Mouse (Mus musculus): ENCODE measurements around the gene Nln. TPM values are rescaled to one million over a fixed set of nuclear protein-coding genes. Genes with fewer than 3 reads are reported as not detected.
A peak's percentile ranks its signal among the peaks of the same experiment; 100 is the strongest.

Nln gene
- polyA plus RNA-seq, 1 experiment from 2014 or later: 22.1 TPM

DNA sequence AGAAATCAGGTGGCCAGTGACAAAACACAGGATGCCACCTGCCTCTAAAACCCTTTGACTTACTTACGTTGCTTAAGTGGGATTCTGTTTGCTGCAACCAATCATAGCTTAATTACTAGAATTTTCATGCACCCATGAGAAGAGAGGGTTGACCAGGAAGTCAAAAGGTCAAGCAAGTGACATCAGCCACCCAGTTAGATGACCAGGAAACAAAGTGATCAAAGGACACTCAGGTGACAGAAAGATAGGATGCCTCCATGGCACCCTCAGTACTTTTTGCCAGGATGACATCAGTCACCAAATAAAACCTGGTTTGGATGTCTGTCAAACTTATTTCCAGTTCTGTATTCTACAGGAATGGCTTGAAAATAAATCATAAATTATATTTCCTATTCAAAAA lies 49.2 kb downstream of the Nln start:
- Histone ChIP-seq H3K9me3 (ENCODE audit: control insufficient read depth, low read length) (no peaks in the 10 kb centered on the region), H3K27me3 (ENCODE audit: control insufficient read depth, insufficient read depth, low read depth, low read length) (no peaks in the 10 kb centered on the region), H3K36me3 (ENCODE audit: control insufficient read depth, insufficient read depth, low read length) (no peaks in the 10 kb centered on the region), H3K27ac (ENCODE audit: low read length) (no peak overlapping the region), H3K9ac (ENCODE audit: low read length) (no peak overlapping the region), H3K4me3 (ENCODE audit: low read length) (no peak overlapping the region), H3K4me2 (ENCODE audit: low read depth, low read length) (no peak overlapping the region), H3K4me1 (replicated peaks; ENCODE audit: control insufficient read depth, insufficient read depth, low read length) (no peaks in the 10 kb centered on the region; the same call in 1 of the 2 replicates)
- WGBS: 87% methylated on average over 1 of the region's 1 CpGs
- no peak for ATAC-seq (ENCODE audit: low read depth)

DNA sequence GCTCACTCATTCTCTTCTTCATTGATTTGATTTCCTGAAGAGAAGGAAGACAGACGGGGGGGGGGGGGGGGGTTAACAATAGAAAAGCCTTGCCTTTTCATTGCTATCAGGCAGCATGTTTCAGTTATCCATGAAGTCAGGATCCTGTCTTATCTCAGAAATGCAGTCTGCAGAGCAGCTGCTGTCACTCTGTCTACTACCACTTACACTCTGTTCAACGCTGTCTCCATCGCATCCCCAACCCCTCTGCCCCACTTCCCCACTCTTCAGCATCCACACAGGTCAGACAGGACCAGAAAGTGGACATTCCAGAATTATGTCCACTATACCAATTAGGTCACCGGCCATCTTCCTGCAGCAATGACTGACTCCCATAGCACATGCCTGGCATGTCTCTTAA lies 49.9 kb downstream of the Nln start:
- 71% methylated on average over 4 of the region's 4 CpGs for WGBS
- Histone ChIP-seq H3K4me2 (ENCODE audit: low read depth, low read length) (no peak overlapping the region), H3K36me3 (ENCODE audit: control insufficient read depth, insufficient read depth, low read length) (no peaks in the 10 kb centered on the region), H3K4me3 (ENCODE audit: low read length) (no peak overlapping the region), H3K4me1 (replicated peaks; ENCODE audit: control insufficient read depth, insufficient read depth, low read length) (no peaks in the 10 kb centered on the region; the same call in 1 of the 2 replicates), H3K9me3 (ENCODE audit: control insufficient read depth, low read length) (no peaks in the 10 kb centered on the region), H3K27me3 (ENCODE audit: control insufficient read depth, insufficient read depth, low read depth, low read length) (no peaks in the 10 kb centered on the region), H3K27ac (ENCODE audit: low read length) (no peak overlapping the region), H3K9ac (ENCODE audit: low read length) (no peak overlapping the region)
- no peak for ATAC-seq (ENCODE audit: low read depth)

GRCm38 (mm10) chr13:104058761-104059160 lies 50.7 kb downstream of the Nln start:
- H3K9ac ChIP-seq (ENCODE audit: low read length): no peak overlapping the region
- no peak overlapping the region for H3K4me3 ChIP-seq (ENCODE audit: low read length)
- no peaks in the 10 kb centered on the region for H3K36me3 ChIP-seq (ENCODE audit: control insufficient read depth, insufficient read depth, low read length)
- WGBS: 82% methylated on average over 9 of the region's 9 CpGs
- H3K4me2 ChIP-seq (ENCODE audit: low read depth, low read length): no peak overlapping the region
- no peaks in the 10 kb centered on the region for H3K9me3 ChIP-seq (ENCODE audit: control insufficient read depth, low read length)
- no peaks in the 10 kb centered on the region; the same call in 1 of the 2 replicates for H3K4me1 ChIP-seq (replicated peaks; ENCODE audit: control insufficient read depth, insufficient read depth, low read length)
- H3K27ac ChIP-seq (ENCODE audit: low read length): no peak overlapping the region
- ATAC-seq (ENCODE audit: low read depth): no peak
- no peaks in the 10 kb centered on the region for H3K27me3 ChIP-seq (ENCODE audit: control insufficient read depth, insufficient read depth, low read depth, low read length)

DNA sequence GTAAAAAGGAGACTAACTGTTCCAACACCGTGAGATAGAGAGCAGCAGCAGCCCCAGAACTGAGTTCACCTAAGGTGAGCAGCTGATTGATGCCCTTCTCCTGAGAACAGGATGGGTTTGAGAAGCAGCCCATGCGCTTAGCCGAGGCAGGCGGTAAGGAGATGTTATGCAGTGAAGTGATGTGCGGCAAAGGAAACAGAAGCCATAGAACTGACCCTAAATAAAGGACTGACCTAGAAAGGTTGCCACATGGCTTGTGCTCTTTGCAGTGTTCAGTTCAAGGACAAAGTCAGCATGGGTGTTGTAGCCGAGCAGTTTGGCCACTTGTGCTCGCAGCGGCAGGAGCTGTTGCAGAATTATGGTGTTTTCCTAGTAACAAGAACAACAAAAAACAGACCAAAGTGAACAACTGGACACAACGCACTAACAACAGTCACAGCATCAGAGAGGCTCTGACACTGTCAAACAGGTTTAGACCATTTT lies 57.1 kb downstream of the Nln start:
- H3K9ac ChIP-seq (ENCODE audit: low read length): no peak overlapping the region
- no peaks in the 10 kb centered on the region for H3K36me3 ChIP-seq (ENCODE audit: control insufficient read depth, insufficient read depth, low read length)
- H3K27me3 ChIP-seq (ENCODE audit: control insufficient read depth, insufficient read depth, low read depth, low read length): no peaks in the 10 kb centered on the region
- no peaks in the 10 kb centered on the region for H3K9me3 ChIP-seq (ENCODE audit: control insufficient read depth, low read length)
- no peak overlapping the region for H3K27ac ChIP-seq (ENCODE audit: low read length)
- no peaks in the 10 kb centered on the region for H3K4me1 ChIP-seq (replicated peaks; ENCODE audit: control insufficient read depth, insufficient read depth, low read length)
- WGBS: 76% methylated on average over 9 of the region's 9 CpGs
- H3K4me3 ChIP-seq (ENCODE audit: low read length): no peak overlapping the region
- no peak for ATAC-seq (ENCODE audit: low read depth)
- no peak overlapping the region for H3K4me2 ChIP-seq (ENCODE audit: low read depth, low read length)

DNA sequence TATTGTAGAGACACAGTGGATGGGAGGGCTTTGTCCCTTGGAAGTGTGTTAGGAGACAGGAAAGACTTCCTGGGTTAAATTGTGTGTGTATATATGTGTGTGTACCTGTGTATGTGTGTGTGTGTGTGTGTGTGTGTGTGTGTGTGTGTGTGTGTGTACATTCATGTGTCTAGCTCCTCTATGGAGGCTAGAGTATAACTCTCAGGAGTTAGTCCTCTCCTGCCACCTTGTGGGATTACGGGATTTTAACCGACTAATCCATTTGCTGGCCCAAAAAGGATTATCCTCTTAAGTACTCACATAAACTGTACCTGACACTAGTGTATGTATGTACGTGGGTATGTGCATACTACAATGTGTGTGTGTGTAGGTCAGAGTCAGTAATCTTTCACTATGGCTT lies 60.6 kb downstream of the Nln start:
- Histone ChIP-seq H3K36me3 (ENCODE audit: control insufficient read depth, insufficient read depth, low read length) (no peaks in the 10 kb centered on the region), H3K4me1 (replicated peaks; ENCODE audit: control insufficient read depth, insufficient read depth, low read length) (no peaks in the 10 kb centered on the region), H3K9ac (ENCODE audit: low read length) (no peak overlapping the region), H3K27me3 (ENCODE audit: control insufficient read depth, insufficient read depth, low read depth, low read length) (no peaks in the 10 kb centered on the region), H3K4me2 (ENCODE audit: low read depth, low read length) (no peak overlapping the region), H3K4me3 (ENCODE audit: low read length) (no peak overlapping the region), H3K9me3 (ENCODE audit: control insufficient read depth, low read length) (no peaks in the 10 kb centered on the region), H3K27ac (ENCODE audit: low read length) (no peak overlapping the region)
- WGBS: 59% methylated on average over 3 of the region's 3 CpGs
- ATAC-seq (ENCODE audit: low read depth): peak; percentile 61; the same call in 1 of the 2 replicates

DNA sequence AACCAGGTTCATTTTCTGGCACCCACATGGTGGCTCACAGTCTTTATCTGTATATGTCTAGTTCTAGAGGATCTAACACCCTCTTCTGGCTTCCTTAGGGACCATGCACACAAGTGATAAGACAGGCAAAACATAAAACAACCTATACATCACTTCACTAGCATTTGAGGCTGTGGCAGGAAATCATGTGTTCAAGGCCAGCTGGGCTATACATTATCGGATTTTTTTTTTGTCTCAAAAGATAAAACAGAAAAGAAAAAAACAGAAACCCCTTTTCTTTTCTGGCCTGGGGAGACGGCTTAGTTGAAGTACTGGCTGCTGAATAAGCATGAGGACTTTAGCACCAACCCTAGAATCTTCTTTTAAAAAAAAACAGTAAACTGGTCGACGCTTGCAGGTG lies 64.3 kb downstream of the Nln start:
- Histone ChIP-seq H3K27me3 (ENCODE audit: control insufficient read depth, insufficient read depth, low read depth, low read length) (no peaks in the 10 kb centered on the region), H3K4me3 (ENCODE audit: low read length) (no peak overlapping the region), H3K27ac (ENCODE audit: low read length) (no peak overlapping the region), H3K9ac (ENCODE audit: low read length) (no peak overlapping the region), H3K9me3 (ENCODE audit: control insufficient read depth, low read length) (no peaks in the 10 kb centered on the region), H3K4me2 (ENCODE audit: low read depth, low read length) (no peak overlapping the region), H3K36me3 (ENCODE audit: control insufficient read depth, insufficient read depth, low read length) (no peaks in the 10 kb centered on the region), H3K4me1 (replicated peaks; ENCODE audit: control insufficient read depth, insufficient read depth, low read length) (peaks cover 2% of the 10 kb centered on the region; the same call in 1 of the 2 replicates)
- WGBS: 69% methylated on average over 4 of the region's 4 CpGs
- no peak for ATAC-seq (ENCODE audit: low read depth)

DNA sequence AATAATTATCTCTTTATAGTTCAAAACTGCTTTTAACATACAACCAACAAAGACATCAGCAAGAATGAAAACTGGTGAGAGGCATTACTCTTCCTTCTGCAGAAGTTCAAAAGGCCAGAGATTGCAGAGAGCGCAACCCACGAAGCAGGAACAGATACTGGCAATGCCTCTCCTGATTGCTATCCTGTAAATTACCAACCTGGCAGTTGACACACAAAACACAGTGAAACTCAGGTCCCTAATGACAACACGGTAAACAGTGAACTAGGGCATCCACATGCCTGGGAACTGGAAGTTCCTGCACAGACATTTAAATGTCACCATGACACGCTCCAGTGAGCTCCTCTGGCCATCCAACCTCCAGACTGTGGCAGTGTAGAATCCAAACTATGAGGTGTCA lies 65.1 kb downstream of the Nln start:
- no peak overlapping the region for H3K27ac ChIP-seq (ENCODE audit: low read length)
- H3K27me3 ChIP-seq (ENCODE audit: control insufficient read depth, insufficient read depth, low read depth, low read length): no peaks in the 10 kb centered on the region
- ATAC-seq (ENCODE audit: low read depth): no peak
- H3K9ac ChIP-seq (ENCODE audit: low read length): no peak overlapping the region
- 81% methylated on average over 4 of the region's 4 CpGs for WGBS
- H3K9me3 ChIP-seq (ENCODE audit: control insufficient read depth, low read length): no peaks in the 10 kb centered on the region
- H3K36me3 ChIP-seq (ENCODE audit: control insufficient read depth, insufficient read depth, low read length): no peaks in the 10 kb centered on the region
- H3K4me3 ChIP-seq (ENCODE audit: low read length): no peak overlapping the region
- H3K4me2 ChIP-seq (ENCODE audit: low read depth, low read length): no peak overlapping the region
- peaks cover 8% of the 10 kb centered on the region; the same call in 1 of the 2 replicates for H3K4me1 ChIP-seq (replicated peaks; ENCODE audit: control insufficient read depth, insufficient read depth, low read length)

DNA sequence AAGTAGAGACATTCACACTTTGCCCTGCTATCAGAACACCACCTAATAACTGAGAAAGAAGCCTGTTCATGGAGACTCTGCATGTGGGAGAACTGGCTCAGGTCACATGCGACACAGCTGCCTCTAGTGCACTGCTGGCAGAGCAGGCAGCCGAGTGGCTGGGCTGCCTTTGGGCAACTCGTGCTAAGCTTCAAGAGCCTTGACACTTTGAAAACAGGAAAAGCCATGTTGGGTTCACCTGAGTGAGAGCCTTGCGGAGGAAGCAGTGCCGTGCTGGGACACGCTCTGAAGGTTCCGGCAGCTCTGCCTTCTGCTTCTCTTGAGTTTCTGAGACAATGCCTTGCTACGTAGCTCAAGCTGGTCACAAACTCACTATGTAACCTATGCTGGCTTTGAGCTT lies 66.7 kb downstream of the Nln start:
- Histone ChIP-seq H3K27ac (ENCODE audit: low read length) (no peak overlapping the region), H3K4me3 (ENCODE audit: low read length) (no peak overlapping the region), H3K9ac (ENCODE audit: low read length) (no peak overlapping the region), H3K27me3 (ENCODE audit: control insufficient read depth, insufficient read depth, low read depth, low read length) (no peaks in the 10 kb centered on the region), H3K4me2 (ENCODE audit: low read depth, low read length) (no peak overlapping the region), H3K9me3 (ENCODE audit: control insufficient read depth, low read length) (no peaks in the 10 kb centered on the region), H3K4me1 (replicated peaks; ENCODE audit: control insufficient read depth, insufficient read depth, low read length) (peaks cover 22% of the 10 kb centered on the region), H3K36me3 (ENCODE audit: control insufficient read depth, insufficient read depth, low read length) (no peaks in the 10 kb centered on the region)
- WGBS: 76% methylated on average over 8 of the region's 8 CpGs
- no peak for ATAC-seq (ENCODE audit: low read depth)

DNA sequence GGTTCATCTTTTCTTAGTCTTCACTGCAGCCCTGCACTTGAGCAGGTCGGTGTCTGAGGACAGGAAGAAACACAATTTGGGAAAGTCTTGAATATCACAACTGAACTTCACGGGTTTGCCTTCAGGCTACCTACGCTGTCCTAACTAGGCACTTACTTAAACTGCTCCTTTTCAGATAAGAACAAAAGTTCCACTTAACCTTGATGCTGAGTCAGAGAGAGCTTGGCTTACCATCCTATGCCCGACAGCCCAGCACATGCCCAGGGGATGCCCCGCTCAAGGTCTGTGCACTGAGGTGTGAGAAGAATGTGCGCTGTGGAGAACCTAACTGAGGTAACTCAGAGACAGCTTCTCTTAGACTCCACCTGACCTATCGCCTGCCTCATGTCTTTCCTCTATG lies 67.9 kb downstream of the Nln start:
- ATAC-seq (ENCODE audit: low read depth): no peak
- Histone ChIP-seq H3K27ac (ENCODE audit: low read length) (no peak overlapping the region), H3K9me3 (ENCODE audit: control insufficient read depth, low read length) (no peaks in the 10 kb centered on the region), H3K4me3 (ENCODE audit: low read length) (no peak overlapping the region), H3K36me3 (ENCODE audit: control insufficient read depth, insufficient read depth, low read length) (no peaks in the 10 kb centered on the region), H3K27me3 (ENCODE audit: control insufficient read depth, insufficient read depth, low read depth, low read length) (no peaks in the 10 kb centered on the region), H3K9ac (ENCODE audit: low read length) (no peak overlapping the region), H3K4me1 (replicated peaks; ENCODE audit: control insufficient read depth, insufficient read depth, low read length) (peaks cover 33% of the 10 kb centered on the region), H3K4me2 (ENCODE audit: low read depth, low read length) (no peak overlapping the region)
- 84% methylated on average over 7 of the region's 7 CpGs for WGBS

DNA sequence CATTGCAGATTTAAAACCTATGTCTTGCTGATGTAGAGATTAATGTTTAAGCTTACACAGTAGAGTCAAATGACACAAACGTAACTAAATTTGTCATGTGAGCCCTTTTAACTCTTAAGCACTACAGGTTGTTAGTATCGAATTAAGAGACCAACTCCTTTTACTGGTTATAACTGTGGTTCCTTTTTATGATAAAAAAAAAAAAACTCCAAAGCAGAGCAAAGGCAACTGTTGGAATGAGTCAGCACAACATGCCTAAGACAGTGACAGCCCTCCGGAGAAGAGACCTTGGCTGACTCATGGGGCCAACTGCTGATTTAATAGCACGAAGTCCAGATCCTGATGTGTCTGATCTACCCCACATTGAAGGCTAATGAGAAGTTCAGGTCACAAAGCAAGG lies 68.5 kb downstream of the Nln start:
- H3K4me3 ChIP-seq (ENCODE audit: low read length): no peak overlapping the region
- H3K36me3 ChIP-seq (ENCODE audit: control insufficient read depth, insufficient read depth, low read length): no peaks in the 10 kb centered on the region
- peaks cover 35% of the 10 kb centered on the region for H3K4me1 ChIP-seq (replicated peaks; ENCODE audit: control insufficient read depth, insufficient read depth, low read length)
- H3K27ac ChIP-seq (ENCODE audit: low read length): no peak overlapping the region
- ATAC-seq (ENCODE audit: low read depth): no peak
- H3K9me3 ChIP-seq (ENCODE audit: control insufficient read depth, low read length): no peaks in the 10 kb centered on the region
- H3K27me3 ChIP-seq (ENCODE audit: control insufficient read depth, insufficient read depth, low read depth, low read length): no peaks in the 10 kb centered on the region
- no peak overlapping the region for H3K4me2 ChIP-seq (ENCODE audit: low read depth, low read length)
- no peak overlapping the region for H3K9ac ChIP-seq (ENCODE audit: low read length)
- WGBS: 63% methylated on average over 4 of the region's 4 CpGs

All from lung, embryonic 16.5 days (tissue).